Mouse (Mus musculus) spleen, adult 2 months (tissue): ENCODE results near the gene Gfer. TPM values are rescaled to one million over a fixed set of nuclear protein-coding genes. Genes with fewer than 3 reads are reported as not detected.

Experiments used
- DNase-seq, 2 experiments: peaks; one replicate each; pipeline versions ENCODE4 v3.0.0 to v3.0.0-alpha.2; 2012 to 2021; ENCODE audit warnings: low spot score in 2 of 2, low read depth in 1 of 2
- H3K27ac ChIP-seq: fragments of 200-500 bp; 2 replicates; pipeline ENCODE4 v1.5.1; 2012; ENCODE audit warnings: low read length, inconsistent platforms; ENCODE audit not compliant: insufficient read depth
- H3K27me3 ChIP-seq: fragments of 200-500 bp; 2 replicates; pipeline ENCODE4 v1.6.1; 2012; ENCODE audit warnings: mild to moderate bottlenecking, moderate library complexity, low read length, inconsistent platforms; ENCODE audit not compliant: control insufficient read depth, insufficient read depth
- H3K36me3 ChIP-seq: fragments of 200-500 bp; 2 replicates; pipeline ENCODE4 v1.6.1; 2012; ENCODE audit warnings: mild to moderate bottlenecking, low read length, inconsistent platforms; ENCODE audit not compliant: control insufficient read depth, insufficient read depth
- H3K4me1 ChIP-seq: fragments of 200-500 bp; 2 replicates; pipeline ENCODE4 v1.6.1; 2011; ENCODE audit warnings: inconsistent platforms; ENCODE audit not compliant: control insufficient read depth, insufficient read depth, insufficient read length
- H3K4me3 ChIP-seq: fragments of 200-500 bp; 2 replicates; pipeline ENCODE4 v1.5.1; 2011; ENCODE audit warnings: mild to moderate bottlenecking, inconsistent platforms; ENCODE audit not compliant: insufficient read depth, insufficient read length; ENCODE audit errors: extremely low read depth
- CTCF ChIP-seq: fragments of 200-500 bp; IDR thresholded peaks from 2 replicates; pipeline ENCODE4 v1.5.1; 2011; ENCODE audit warnings: mild to moderate bottlenecking, inconsistent platforms; ENCODE audit not compliant: insufficient read depth, insufficient read length, insufficient replicate concordance; ENCODE audit errors: extremely low read depth
- POLR2A ChIP-seq: fragments of 200-500 bp; IDR thresholded peaks from 2 replicates; pipeline ENCODE4 v1.6.1; 2011; ENCODE audit warnings: low read depth, low read length, inconsistent platforms
- WGBS: fragments of 180-500 bp; shearing (Covaris S2); methylation state at CpG from one replicate; pipeline ENCODE4 v1.1.7; 2018; 5-methylcytosine and 5-hydroxymethylcytosine counted together
- polyA plus RNA-seq: library from polyadenylated mRNA; depleted of rRNA; stranded (reverse); fragments of >200 nt; gene quantifications from 2 replicates; pipeline ENCODE4 v1.2.3, GENCODE M21; 2012

Gene Gfer
- polyA plus RNA-seq, 1 experiment, result 13.8 TPM

GRCm38 (mm10) chr17:24705821-24706220 is 9.9 kb upstream of the Gfer start:
- Histone ChIP-seq H3K27me3 (no peaks in the 10 kb centered on the region), H3K36me3 (peaks cover 23% of the 10 kb centered on the region), H3K4me3 (no peak overlapping the region), H3K4me1 (no peaks in the 10 kb centered on the region; the same call in 1 of the 2 replicates), H3K27ac (no peak overlapping the region)
- 94% methylated on average over 3 of the region's 3 CpGs for WGBS
- DNase-seq, result no peak
- TF ChIP-seq CTCF (no peak), POLR2A (no peak)

GRCm38 (mm10) chr17:24701251-24701650 is 5.3 kb upstream of the Gfer start:
- Histone ChIP-seq H3K36me3 (peaks cover 23% of the 10 kb centered on the region), H3K4me1 (no peaks in the 10 kb centered on the region; the same call in 1 of the 2 replicates), H3K27ac (no peak overlapping the region), H3K4me3 (no peak overlapping the region), H3K27me3 (no peaks in the 10 kb centered on the region)
- 93% methylated on average over 9 of the region's 9 CpGs for WGBS
- no peak for DNase-seq
- TF ChIP-seq CTCF (no peak), POLR2A (no peak)

- WGBS, result 89% methylated on average over 2 of the region's 2 CpGs
- H3K36me3 ChIP-seq, result peaks cover 21% of the 10 kb centered on the region
- no peak overlapping the region for H3K4me3 ChIP-seq
- no peaks in the 10 kb centered on the region; the same call in none of the 2 replicates for H3K4me1 ChIP-seq
- no peak for DNase-seq
- no peak overlapping the region for H3K27ac ChIP-seq
- no peaks in the 10 kb centered on the region for H3K27me3 ChIP-seq
- TF ChIP-seq CTCF (no peak), POLR2A (no peak)
These were observed 3.5 kb upstream of the Gfer start for GRCm38 (mm10) chr17:24699473-24699872.

GRCm38 (mm10) chr17:24698715-24699114 is 2.8 kb upstream of the Gfer start:
- H3K36me3 ChIP-seq, result peaks cover 15% of the 10 kb centered on the region
- H3K4me1 ChIP-seq, result no peaks in the 10 kb centered on the region; the same call in none of the 2 replicates
- no peak for DNase-seq
- WGBS, result 83% methylated on average over 9 of the region's 9 CpGs
- no peak overlapping the region for H3K4me3 ChIP-seq
- H3K27me3 ChIP-seq, result no peaks in the 10 kb centered on the region
- TF ChIP-seq CTCF (no peak), POLR2A (no peak)
- no peak overlapping the region for H3K27ac ChIP-seq

- Histone ChIP-seq H3K4me1 (no peaks in the 10 kb centered on the region; the same call in none of the 2 replicates), H3K27me3 (no peaks in the 10 kb centered on the region), H3K27ac (no peak overlapping the region), H3K4me3 (no peak overlapping the region), H3K36me3 (peaks cover 15% of the 10 kb centered on the region)
- 47% methylated on average over 5 of the region's 5 CpGs for WGBS
- TF ChIP-seq CTCF, result no peak
- TF ChIP-seq POLR2A, result no peak
- no peak for DNase-seq
These were observed 2.0 kb upstream of the Gfer start for GRCm38 (mm10) chr17:24697985-24698384.

- TF ChIP-seq POLR2A, result no peak
- no peak for TF ChIP-seq CTCF
- WGBS, result 19% methylated on average over 51 of the region's 51 CpGs
- H3K27me3 ChIP-seq, result peaks cover 2% of the 10 kb centered on the region; the same call in 1 of the 2 replicates
- H3K36me3 ChIP-seq, result no peaks in the 10 kb centered on the region
- no peaks in the 10 kb centered on the region; the same call in none of the 2 replicates for H3K4me1 ChIP-seq
- no peak for DNase-seq
- peak overlapping the region; percentile 95 for H3K4me3 ChIP-seq
- H3K27ac ChIP-seq, result peak overlapping the region; percentile 60
These were observed 488 bp downstream of the Gfer start for GRCm38 (mm10) chr17:24695326-24696010.

GRCm38 (mm10) chr17:24692385-24692784 is 3.6 kb downstream of the Gfer start:
- peaks cover 16% of the 10 kb centered on the region for H3K27me3 ChIP-seq
- DNase-seq, result no peak
- WGBS, result 56% methylated on average over 5 of the region's 5 CpGs
- no peak overlapping the region for H3K4me3 ChIP-seq
- no peaks in the 10 kb centered on the region for H3K36me3 ChIP-seq
- H3K27ac ChIP-seq, result no peak overlapping the region
- no peak for TF ChIP-seq CTCF
- no peak for TF ChIP-seq POLR2A
- H3K4me1 ChIP-seq, result peaks cover 12% of the 10 kb centered on the region
